ENCODE assay signal across 8 mouse cellular contexts in the genomic region with DNA sequence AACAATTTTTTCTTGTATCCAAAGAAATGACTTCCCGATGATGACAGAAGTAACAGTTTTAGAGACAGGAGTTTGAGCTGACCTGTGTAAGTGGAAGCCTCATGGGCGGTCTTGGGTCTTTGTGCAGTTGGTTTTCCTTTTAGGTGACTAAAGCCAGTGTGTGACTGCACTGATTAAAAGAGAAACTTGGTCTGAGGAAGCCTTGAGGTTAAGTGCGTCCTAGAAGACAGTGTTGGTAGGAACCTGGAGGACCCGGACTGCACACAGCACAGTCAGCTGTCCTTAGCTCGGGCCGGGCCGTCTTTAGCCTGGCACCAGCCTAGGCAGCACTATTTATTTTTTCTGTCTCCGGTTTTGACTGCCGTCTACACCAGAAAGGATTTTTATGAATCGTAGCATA. TPM values are rescaled to one million over a fixed set of nuclear protein-coding genes. Genes with fewer than 3 reads are reported as not detected.
DNase-seq lines count a peak whose midpoint lies in the region; ATAC-seq lines count a peak whose summit lies in the region.

No protein-coding gene starts in this region.

- H3K27ac ChIP-seq in heart, embryonic 10.5 days: 0 out of 2 replicates have a peak overlapping the region, but pooled peaks have one; percentile 3
- H3K27ac ChIP-seq in forebrain, embryonic 12.5 days: no peak overlapping the region
- 0 out of 2 replicates have a peak overlapping the region, but pooled peaks have one; percentile 30 for H3K27ac ChIP-seq in liver, embryonic 15.5 days (replicated peaks)

- ATAC-seq in forebrain, embryonic 12.5 days (ENCODE audit: low FRiP score): no peak
- ATAC-seq in liver, embryonic 15.5 days (ENCODE audit: insufficient read depth): no peak

- no peaks in the 10 kb centered on the region for H3K9me3 ChIP-seq in heart, embryonic 10.5 days
- H3K9me3 ChIP-seq in forebrain, embryonic 12.5 days: no peaks in the 10 kb centered on the region
- no peaks in the 10 kb centered on the region for H3K9me3 ChIP-seq in liver, embryonic 15.5 days (replicated peaks)

- peak overlapping the region; percentile 84 for H3K4me2 ChIP-seq in forebrain, embryonic 12.5 days
- peak overlapping the region; percentile 81 for H3K4me2 ChIP-seq in liver, embryonic 15.5 days

- 87% methylated on average over 10 of the region's 10 CpGs for WGBS in heart, embryonic 10.5 days
- WGBS in forebrain, embryonic 12.5 days: 86% methylated on average over 10 of the region's 10 CpGs
- WGBS in liver, embryonic 15.5 days (ENCODE audit: insufficient replicate concordance): 61% methylated on average over 10 of the region's 10 CpGs

- H3K27me3 ChIP-seq in heart, embryonic 10.5 days (ENCODE audit: insufficient read depth, poor library complexity, severe bottlenecking): no peaks in the 10 kb centered on the region; the same call in 1 of the 2 replicates
- H3K27me3 ChIP-seq in forebrain, embryonic 12.5 days: peaks cover 18% of the 10 kb centered on the region
- H3K27me3 ChIP-seq in liver, embryonic 15.5 days: no peaks in the 10 kb centered on the region

- peaks cover 68% of the 10 kb centered on the region for H3K4me1 ChIP-seq in heart, embryonic 10.5 days
- peaks cover 56% of the 10 kb centered on the region for H3K4me1 ChIP-seq in forebrain, embryonic 12.5 days
- peaks cover 75% of the 10 kb centered on the region for H3K4me1 ChIP-seq in liver, embryonic 15.5 days (replicated peaks)

- peaks cover 35% of the 10 kb centered on the region for H3K36me3 ChIP-seq in heart, embryonic 10.5 days
- H3K36me3 ChIP-seq in forebrain, embryonic 12.5 days (replicated peaks): peaks cover 38% of the 10 kb centered on the region
- H3K36me3 ChIP-seq in liver, embryonic 15.5 days (replicated peaks): peaks cover 30% of the 10 kb centered on the region

- H3K4me3 ChIP-seq in heart, embryonic 10.5 days: peak overlapping the region; percentile 98
- no peak overlapping the region for H3K4me3 ChIP-seq in forebrain, embryonic 12.5 days (replicated peaks)
- H3K4me3 ChIP-seq in liver, embryonic 15.5 days (replicated peaks): peak overlapping the region; percentile 85

- no peak for DNase-seq in heart, embryonic 10.5 days (ENCODE audit: low spot score)
- DNase-seq in heart, adult 9 months (ENCODE audit: low spot score in 2 of 2): no peak
- peak; percentile 83 for DNase-seq in A20 (ENCODE audit: low read depth, low spot score)
- no peak for DNase-seq in gastrocnemius, postnatal 4 days (ENCODE audit: low spot score in 2 of 2)
- DNase-seq in frontal cortex, adult 2 months (ENCODE audit: extremely low spot score in 1 of 2, low spot score in 1 of 2): no peak
- DNase-seq in right cerebral cortex, postnatal 10 days (ENCODE audit: low spot score in 2 of 2): no peak

- H3K9ac ChIP-seq in forebrain, embryonic 12.5 days: no peak overlapping the region
- H3K9ac ChIP-seq in liver, embryonic 15.5 days: peak overlapping the region; percentile 96

RNA-seq across cellular contexts. Expression of a gene that starts 2.2 kb away (rescaled TPM):
- 20.5 and 23.4 TPM in 2 replicates for polyA plus RNA-seq in heart, embryonic 10.5 days (2016; fragmentation: Nextera tagmentation; extraction: Ambion mirVana)
- polyA plus RNA-seq in forebrain, embryonic 12.5 days (2016; fragmentation: Nextera tagmentation; extraction: Ambion mirVana): 20.7 and 20.9 TPM in 2 replicates
- polyA plus RNA-seq in liver, embryonic 15.5 days (2015; fragmentation: Nextera tagmentation; extraction: Ambion mirVana): 13.3 and 14.7 TPM in 2 replicates
- 10 to 100 TPM; 47.3 to 54.5 TPM for total RNA-seq in gastrocnemius, postnatal 4 days (2021)
- 31.8 and 33.0 TPM in 2 replicates for polyA plus RNA-seq in frontal cortex, adult 2 months (2012; rRNA removed)

RNA-seq across cellular contexts. Expression of a gene that starts 48.8 kb away (rescaled TPM):
- polyA plus RNA-seq in heart, embryonic 10.5 days (2016; fragmentation: Nextera tagmentation; extraction: Ambion mirVana): not detected in 2 replicates
- not detected in 2 replicates for polyA plus RNA-seq in forebrain, embryonic 12.5 days (2016; fragmentation: Nextera tagmentation; extraction: Ambion mirVana)
- not detected in 2 replicates for polyA plus RNA-seq in liver, embryonic 15.5 days (2015; fragmentation: Nextera tagmentation; extraction: Ambion mirVana)
- not detected for total RNA-seq in gastrocnemius, postnatal 4 days (2021)
- 0.06 TPM in 1 of 2 replicates, not detected in the other for polyA plus RNA-seq in frontal cortex, adult 2 months (2012; rRNA removed)
